Mouse (Mus musculus) CH12.LX (cell line): ENCODE results near the gene Ccr10. TPM values are rescaled to one million over a fixed set of nuclear protein-coding genes. Genes with fewer than 3 reads are reported as not detected.
A peak's percentile ranks its signal among the peaks of the same experiment; 100 is the strongest.

Experiments used
- DNase-seq: peaks from one replicate; pipeline ENCODE4 v3.0.0-alpha.2; 2013; ENCODE audit errors: extremely low read depth
- H3K27ac ChIP-seq: 2 replicates; pipeline ENCODE4 v1.5.1; 2012; ENCODE audit warnings: low read depth, mild to moderate bottlenecking, control low read depth, moderate library complexity; ENCODE audit not compliant: insufficient read depth
- H3K27me3 ChIP-seq: replicated peaks from 2 replicates; pipeline ENCODE3; 2012; ENCODE audit warnings: inconsistent platforms
- H3K36me3 ChIP-seq, 2 experiments: replicated peaks in 1 of 2; 2 replicates each; pipeline versions ENCODE3 to v1.6.1; 2012; ENCODE audit warnings: inconsistent platforms in 1 of 2, low read length in 1 of 2, mild to moderate bottlenecking in 1 of 2, mixed read lengths in 1 of 2, moderate library complexity in 1 of 2; ENCODE audit not compliant: control insufficient read depth in 1 of 2, insufficient read depth in 1 of 2
- H3K4me1 ChIP-seq, 2 experiments: 2 replicates each; pipeline ENCODE4 v1.6.1; 2012; ENCODE audit warnings: inconsistent platforms in 1 of 2, moderate library complexity in 1 of 2; ENCODE audit not compliant: insufficient read depth in 2 of 2, control insufficient read depth in 1 of 2
- H3K4me2 ChIP-seq: 2 replicates; pipeline ENCODE4 v1.6.1; 2012; ENCODE audit warnings: low read depth, mild to moderate bottlenecking, control low read depth; ENCODE audit not compliant: poor library complexity, insufficient read depth, severe bottlenecking
- H3K4me3 ChIP-seq, 3 experiments: fragments of 150-350 bp in 1 of 3; sonication (generic) in 1 of 3; replicated peaks in 1 of 3; 2 replicates each; pipeline versions ENCODE3 to v1.5.1; 2011 to 2012; ENCODE audit warnings: low read depth in 2 of 3, low read length in 2 of 3, mild to moderate bottlenecking in 2 of 3, moderate library complexity in 2 of 3, control low read depth in 1 of 3, improper control_type of control experiment in 1 of 3, inconsistent platforms in 1 of 3, mixed read lengths in 1 of 3; ENCODE audit not compliant: poor library complexity in 1 of 3
- H3K79me2 ChIP-seq: replicated peaks from 2 replicates; pipeline ENCODE4 v1.6.1; 2012; ENCODE audit warnings: mild to moderate bottlenecking, moderate library complexity; ENCODE audit not compliant: control insufficient read depth, poor library complexity, insufficient read depth, severe bottlenecking; ENCODE audit errors: extremely low read depth
- H3K9ac ChIP-seq: 2 replicates; pipeline ENCODE4 v1.6.1; 2012; ENCODE audit warnings: low read depth, mild to moderate bottlenecking, control low read depth, moderate library complexity; ENCODE audit not compliant: insufficient read depth
- H3K9me3 ChIP-seq: replicated peaks from 2 replicates; pipeline ENCODE3; 2012; ENCODE audit warnings: low read length, inconsistent platforms, mixed read lengths
- BHLHE40 ChIP-seq: IDR thresholded peaks from 2 replicates; pipeline ENCODE4 v1.6.1; 2011; ENCODE audit warnings: mild to moderate bottlenecking, low read depth, low read length, improper control_type of control experiment
- CHD1 ChIP-seq: IDR thresholded peaks from 2 replicates; pipeline ENCODE4 v1.6.1; 2012; ENCODE audit warnings: low read depth, low read length, improper control_type of control experiment, inconsistent platforms
- CHD2 ChIP-seq: IDR thresholded peaks from 2 replicates; pipeline ENCODE4 v1.6.1; 2011; ENCODE audit warnings: low read length, improper control_type of control experiment
- CTCF ChIP-seq, 2 experiments: IDR thresholded peaks in 1 of 2; conservative IDR thresholded peaks in 1 of 2; 2 replicates each; pipeline ENCODE4 v1.5.1; 2011 to 2012; ENCODE audit warnings: low read depth in 2 of 2, low read length in 2 of 2, improper control_type of control experiment in 1 of 2, inconsistent platforms in 1 of 2, mild to moderate bottlenecking in 1 of 2, moderate library complexity in 1 of 2
- E2F4 ChIP-seq: IDR thresholded peaks from 2 replicates; pipeline ENCODE4 v1.6.1; 2011; ENCODE audit warnings: low read depth, low read length, improper control_type of control experiment; ENCODE audit not compliant: insufficient replicate concordance
- ELF1 ChIP-seq: IDR thresholded peaks from 2 replicates; pipeline ENCODE4 v1.6.1; 2014; ENCODE audit warnings: low read depth, mild to moderate bottlenecking, inconsistent platforms, low read length, improper control_type of control experiment
- EP300 ChIP-seq: IDR thresholded peaks from 2 replicates; pipeline ENCODE4 v1.6.1; 2011; ENCODE audit warnings: low read length, improper control_type of control experiment
- ETS1 ChIP-seq: conservative IDR thresholded peaks from 2 replicates; pipeline ENCODE4 v1.6.1; 2012; ENCODE audit warnings: low read depth, mild to moderate bottlenecking, inconsistent platforms, low read length, improper control_type of control experiment, moderate library complexity
- GABPA ChIP-seq: IDR thresholded peaks from 2 replicates; pipeline ENCODE4 v1.6.1; 2012; ENCODE audit warnings: low read depth, low read length, improper control_type of control experiment, inconsistent platforms; ENCODE audit not compliant: insufficient replicate concordance
- HCFC1 ChIP-seq: IDR thresholded peaks from 2 replicates; pipeline ENCODE4 v1.6.1; 2012; ENCODE audit warnings: low read depth, mild to moderate bottlenecking, inconsistent platforms, low read length, improper control_type of control experiment
- IRF4 ChIP-seq: IDR thresholded peaks from 2 replicates; pipeline ENCODE4 v1.6.1; 2014; ENCODE audit warnings: low read depth, mild to moderate bottlenecking, inconsistent platforms, low read length, improper control_type of control experiment
- JUN ChIP-seq: IDR thresholded peaks from 2 replicates; pipeline ENCODE4 v1.6.1; 2011; ENCODE audit warnings: low read depth, mild to moderate bottlenecking, low read length, improper control_type of control experiment, moderate library complexity; ENCODE audit not compliant: insufficient read depth
- JUND ChIP-seq: conservative IDR thresholded peaks from 2 replicates; pipeline ENCODE4 v1.6.1; 2011; ENCODE audit warnings: low read depth, low read length, improper control_type of control experiment
- KAT2A ChIP-seq: IDR thresholded peaks from 2 replicates; pipeline ENCODE4 v1.6.1; 2012; ENCODE audit warnings: low read length, improper control_type of control experiment, inconsistent platforms; ENCODE audit not compliant: insufficient replicate concordance
- MAFK ChIP-seq: IDR thresholded peaks from 2 replicates; pipeline ENCODE4 v1.6.1; 2011; ENCODE audit warnings: low read length, improper control_type of control experiment; ENCODE audit not compliant: insufficient replicate concordance
- MAX ChIP-seq: IDR thresholded peaks from 2 replicates; pipeline ENCODE4 v1.6.1; 2011; ENCODE audit warnings: low read length, improper control_type of control experiment
- MAZ ChIP-seq: IDR thresholded peaks from 2 replicates; pipeline ENCODE4 v1.6.1; 2012; ENCODE audit warnings: low read depth, mild to moderate bottlenecking, inconsistent platforms, low read length, improper control_type of control experiment, moderate library complexity
- MEF2A ChIP-seq: IDR thresholded peaks from 2 replicates; pipeline ENCODE4 v1.6.1; 2014; ENCODE audit warnings: low read depth, mild to moderate bottlenecking, inconsistent platforms, low read length, improper control_type of control experiment, borderline replicate concordance
- MXI1 ChIP-seq: IDR thresholded peaks from 2 replicates; pipeline ENCODE4 v1.6.1; 2011; ENCODE audit warnings: mild to moderate bottlenecking, low read depth, low read length, improper control_type of control experiment
- MYC ChIP-seq: IDR thresholded peaks from 2 replicates; pipeline ENCODE4 v1.6.1; 2011; ENCODE audit warnings: low read depth, mild to moderate bottlenecking, improper control_type of control experiment, low read length
- NELFE ChIP-seq: IDR thresholded peaks from 2 replicates; pipeline ENCODE4 v1.6.1; 2011; ENCODE audit warnings: low read depth, low read length, improper control_type of control experiment
- NRF1 ChIP-seq: IDR thresholded peaks from 2 replicates; pipeline ENCODE4 v1.6.1; 2014; ENCODE audit warnings: low read depth, mild to moderate bottlenecking, inconsistent platforms, low read length, improper control_type of control experiment, moderate library complexity
- PAX5 ChIP-seq: IDR thresholded peaks from 2 replicates; pipeline ENCODE4 v1.6.1; 2012; ENCODE audit warnings: low read length, inconsistent platforms, mixed read lengths
- POLR2A ChIP-seq: IDR thresholded peaks from 2 replicates; pipeline ENCODE4 v1.6.1; 2011; ENCODE audit warnings: low read depth, mild to moderate bottlenecking, improper control_type of control experiment, low read length
- POLR2AphosphoS2 ChIP-seq: IDR thresholded peaks from 2 replicates; pipeline ENCODE4 v1.6.1; 2011; ENCODE audit warnings: low read depth, low read length, improper control_type of control experiment
- RAD21 ChIP-seq: IDR thresholded peaks from 2 replicates; pipeline ENCODE4 v1.6.1; 2011; ENCODE audit warnings: low read depth, mild to moderate bottlenecking, low read length, improper control_type of control experiment, moderate library complexity
- RCOR1 ChIP-seq: conservative IDR thresholded peaks from 2 replicates; pipeline ENCODE4 v1.6.1; 2012; ENCODE audit warnings: low read depth, mild to moderate bottlenecking, inconsistent platforms, low read length, improper control_type of control experiment
- SIN3A ChIP-seq: IDR thresholded peaks from 2 replicates; pipeline ENCODE4 v1.6.1; 2012; ENCODE audit warnings: low read length, improper control_type of control experiment, inconsistent platforms
- SMC3 ChIP-seq: IDR thresholded peaks from 2 replicates; pipeline ENCODE4 v1.6.1; 2011; ENCODE audit warnings: low read depth, low read length, improper control_type of control experiment
- TBP ChIP-seq: conservative IDR thresholded peaks from 2 replicates; pipeline ENCODE4 v1.6.1; 2011; ENCODE audit warnings: low read depth, low read length, improper control_type of control experiment
- TCF12 ChIP-seq: IDR thresholded peaks from 2 replicates; pipeline ENCODE4 v1.6.1; 2014; ENCODE audit warnings: low read depth, mild to moderate bottlenecking, inconsistent platforms, low read length, improper control_type of control experiment
- UBTF ChIP-seq: IDR thresholded peaks from 2 replicates; pipeline ENCODE4 v1.6.1; 2012; ENCODE audit warnings: low read depth, mild to moderate bottlenecking, inconsistent platforms, low read length, improper control_type of control experiment, moderate library complexity
- USF1 ChIP-seq: IDR thresholded peaks from 2 replicates; pipeline ENCODE4 v1.6.1; 2014; ENCODE audit warnings: low read depth, mild to moderate bottlenecking, inconsistent platforms, low read length, improper control_type of control experiment
- USF2 ChIP-seq: conservative IDR thresholded peaks from 2 replicates; pipeline ENCODE4 v1.6.1; 2011; ENCODE audit warnings: low read depth, low read length, improper control_type of control experiment
- ZC3H11A ChIP-seq: IDR thresholded peaks from 2 replicates; pipeline ENCODE4 v1.6.1; 2012; ENCODE audit warnings: low read depth, mild to moderate bottlenecking, inconsistent platforms, low read length, improper control_type of control experiment
- ZKSCAN1 ChIP-seq: IDR thresholded peaks from 2 replicates; pipeline ENCODE4 v1.6.1; 2012; ENCODE audit warnings: low read depth, inconsistent platforms, low read length, improper control_type of control experiment, borderline replicate concordance
- ZMIZ1 ChIP-seq: IDR thresholded peaks from 2 replicates; pipeline ENCODE4 v1.6.1; 2012; ENCODE audit warnings: low read depth, mild to moderate bottlenecking, inconsistent platforms, low read length, improper control_type of control experiment
- ZNF384 ChIP-seq: IDR thresholded peaks from 2 replicates; pipeline ENCODE4 v1.6.1; 2012; ENCODE audit warnings: low read depth, low read length, improper control_type of control experiment, inconsistent platforms
- dilution Hi-C: fragments of 300-500 bp; cut with MboI; formaldehyde crosslinking; loops from 2 replicates; pipeline ENCODE4 v1.14.3; 2020; ENCODE audit warnings: low sequenced_read_pairs; ENCODE audit not compliant: extremely low pct_unique_long_range_greater_than_20kb, extremely low pct_ligation_motif_present
- in situ Hi-C: fragments of 300-500 bp; cut with MboI; formaldehyde crosslinking; loops from 3 replicates; pipeline ENCODE4 v1.14.3; 2019; ENCODE audit warnings: low sequenced_read_pairs, low pct_ligation_motif_present, low pct_unique_long_range_greater_than_20kb, mixed read lengths
- polyA plus RNA-seq: library from polyadenylated mRNA; unstranded; fragments of >175 nt; gene quantifications from 2 replicates; pipeline ENCODE4 v1.2.1, GENCODE M21; 2012; ENCODE audit warnings: low read depth; ENCODE audit not compliant: insufficient read length
- total RNA-seq, 2 experiments: library from RNA; depleted of rRNA; stranded (reverse); fragments of 300-350 nt in 1 of 2; fragments of >200 nt in 1 of 2; gene quantifications; 2 replicates each; pipeline ENCODE4 v1.2.3; 2012 to 2014

The Ccr10 gene
- total and polyA plus RNA-seq, 3 experiments: 12.3 to 29.6 (median 17.2) TPM

GRCm38 (mm10) chr11:101155728-101156371, 19.4 kb downstream of the Ccr10 start, which contains the start of gene Tubg2:
Gene Tubg2 (plus strand): TSS chr11:101155907.
- TF ChIP-seq PAX5 (no peak), ZKSCAN1 (peak; percentile 16; the same call in 1 of the 2 replicates), TCF12 (peak; percentile 98), MYC (peak; percentile 84; the same call in 1 of the 2 replicates), MAFK (no peak), MXI1 (peak; percentile 74; the same call in 1 of the 2 replicates), RAD21 (no peak; the same call in 1 of the 2 replicates), CHD1 (no peak), E2F4 (0 out of 2 replicates have a peak, but pooled peaks have one; percentile 27), POLR2AphosphoS2 (no peak), RCOR1 (peak; percentile 90; the same call in 1 of the 2 replicates), NELFE (peak; percentile 88), TBP (0 out of 2 replicates have a peak, but pooled peaks have one; percentile 68), ZC3H11A (no peak), CTCF (conservative IDR thresholded peaks at IDR 0.05 in 1 of 2, IDR thresholded peaks at IDR 0.05 in 1 of 2; ENCODE audit: low read depth in 2 of 2, low read length in 2 of 2) (peak in 1 of 2 experiments; percentile 20; a peak in 2 of 4 replicates), JUND (0 out of 2 replicates have a peak, but pooled peaks have one; percentile 22), ETS1 (peak; percentile 85), IRF4 (peak; percentile 76; the same call in 1 of the 2 replicates), BHLHE40 (peak; percentile 94), CHD2 (peak; percentile 91), HCFC1 (peak; percentile 66), SMC3 (0 out of 2 replicates have a peak, but pooled peaks have one; percentile 23), USF1 (no peak; the same call in 1 of the 2 replicates), ZNF384 (no peak; the same call in 1 of the 2 replicates), ELF1 (peak; percentile 86), SIN3A (peak; percentile 88), GABPA (no peak), MAX (peak; percentile 89), POLR2A (peak; percentile 87), UBTF (peak; percentile 71), NRF1 (peak; percentile 97), ZMIZ1 (peak; percentile 82), USF2 (no peak), KAT2A (peak; percentile 67; the same call in 1 of the 2 replicates), JUN (no peak), MAZ (0 out of 2 replicates have a peak, but pooled peaks have one; percentile 44), EP300 (peak; percentile 67), MEF2A (peak; percentile 79; the same call in 1 of the 2 replicates)
- TF ChIP-seq, all 38 proteins: peak for 27
- in situ Hi-C loops: no loop called here
- H3K27ac ChIP-seq: peak within 1 kb of the TSS; percentile 59
- H3K9ac ChIP-seq: peak within 1 kb of the TSS; percentile 65
- no peaks in the 10 kb centered on the region for H3K9me3 ChIP-seq
- peaks cover 9 to 27% of the 10 kb centered on the region in 2 experiments for H3K4me1 ChIP-seq
- dilution Hi-C loops: no loop called here
- peak within 1 kb of the TSS; percentile 58 for H3K4me2 ChIP-seq
- DNase-seq: peak; percentile 94
- peaks cover 9 to 28% of the 10 kb centered on the region in 2 experiments for H3K36me3 ChIP-seq
- H3K4me3 ChIP-seq: peak within 1 kb of the TSS; percentile 45 to 72 (median 62)
- H3K27me3 ChIP-seq: no peaks in the 10 kb centered on the region
- H3K79me2 ChIP-seq: no peaks in the 10 kb centered on the region
